Mouse (Mus musculus): ENCODE data around the gene Dgkz.

DNA sequence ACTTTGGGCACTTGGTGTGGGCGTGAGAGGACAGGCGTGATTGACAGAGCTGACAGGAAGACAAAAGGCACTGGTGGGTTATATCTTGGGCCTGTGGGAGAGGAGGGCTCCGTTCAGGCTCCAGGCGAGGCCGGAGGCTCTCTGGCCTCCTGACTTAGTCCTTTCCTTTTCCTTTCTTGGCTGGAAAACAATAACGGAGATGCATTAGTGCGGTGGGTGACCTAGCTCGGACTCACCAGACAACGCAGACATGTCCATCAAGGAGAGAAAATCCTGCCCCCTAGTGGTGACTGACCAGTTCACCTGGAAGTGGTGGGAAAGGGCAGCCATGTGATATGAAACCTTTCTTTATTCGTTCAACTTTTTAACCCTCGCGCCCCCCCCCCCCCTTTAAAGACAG is 45.7 kb downstream of the Dgkz start:
- no peak for TF ChIP-seq FOSL1 (IDR thresholded peaks at IDR 0.05; ENCODE audit: insufficient read depth, low read length, poor library complexity, severe bottlenecking)
- TF ChIP-seq CTCF (IDR thresholded peaks at IDR 0.05; ENCODE audit: control insufficient read depth, insufficient read depth, insufficient read length), result peak; percentile 53
- no peak for TF ChIP-seq MYOG (IDR thresholded peaks at IDR 0.05; ENCODE audit: control insufficient read depth, extremely low read depth, insufficient read length)
- TF ChIP-seq USF1 (IDR thresholded peaks at IDR 0.05; ENCODE audit: low read depth), result no peak
- no peak for TF ChIP-seq MYOD1 (IDR thresholded peaks at IDR 0.05; ENCODE audit: control insufficient read depth, insufficient read length, low read depth)

Data from C2C12 (cell line).